Mouse (Mus musculus) left cerebral cortex, postnatal 10 days (tissue): ENCODE measurements around the gene Chp2. TPM values are rescaled to one million over a fixed set of nuclear protein-coding genes. Genes with fewer than 3 reads are reported as not detected.

Experiments used
- total RNA-seq, 2 experiments: library from RNA; stranded (reverse); gene quantifications; 2 replicates each; pipeline ENCODE4 v1.2.3; 2021

Chp2 gene
- total RNA-seq, 2 experiments from 2014 or later = 2.5 to 3.6 TPM

Other genes with a start within 250 kb of the Chp2 start
- gene Cog7, start 237.8 kb upstream of the Chp2 start, total RNA-seq = 10 to 100 TPM; 35.2 to 36.5 TPM
- gene Gga2, start 198.3 kb upstream of the Chp2 start, total RNA-seq = 10 to 100 TPM; 32.8 to 34.8 TPM
- 10 to 100 TPM; 67.0 to 70.7 TPM for gene Ubfd1, start 152.3 kb upstream of the Chp2 start, total RNA-seq
- gene Ears2, start 152.2 kb upstream of the Chp2 start, total RNA-seq = 1 to 10 TPM; 7.6 to 7.8 TPM
- 100 to 1,000 TPM; 274 TPM for gene Ndufab1, start 117.6 kb upstream of the Chp2 start, total RNA-seq
- 1 to 10 TPM; 1.9 to 3.4 TPM for gene Palb2, start 86.5 kb upstream of the Chp2 start, total RNA-seq
- 100 to 1,000 TPM; 103 to 107 TPM for gene Dctn5, start 86.5 kb upstream of the Chp2 start, total RNA-seq
- gene Plk1, start 60.1 kb upstream of the Chp2 start, total RNA-seq = 1 to 10 TPM; 3.1 to 4.0 TPM
- 1 to 10 TPM in 1 of 2 experiments, under 1 TPM in 1; 0.92 to 1.1 TPM for gene Ern2, start 33.3 kb upstream of the Chp2 start, total RNA-seq
- gene Prkcb, start 69.3 kb downstream of the Chp2 start, total RNA-seq = 100 to 1,000 TPM; 792 to 820 TPM